Mouse (Mus musculus) urinary bladder, postnatal 25 days (tissue): Measurements from ENCODE around the gene Sdc3.

ENCODE experiments used
- DNase-seq: peaks from one replicate; pipeline ENCODE4 v3.0.0; 2022; ENCODE audit warnings: low spot score

The Sdc3 gene

GRCm38 (mm10) chr4:130828851-130829673 lies 36.7 kb downstream of the Sdc3 start:
- no peak for DNase-seq

GRCm38 (mm10) chr4:130834122-130834521 lies 41.8 kb downstream of the Sdc3 start:
- no peak for DNase-seq

- no peak for DNase-seq
Measured at GRCm38 (mm10) chr4:130835550-130835949, 43.2 kb downstream of the Sdc3 start.

GRCm38 (mm10) chr4:130836281-130837061 lies 44.1 kb downstream of the Sdc3 start:
- DNase-seq = no peak

- no peak for DNase-seq
Measured at GRCm38 (mm10) chr4:130838585-130838984, 46.2 kb downstream of the Sdc3 start.

- no peak for DNase-seq
Measured at GRCm38 (mm10) chr4:130841107-130841840, 48.9 kb downstream of the Sdc3 start.

- DNase-seq = no peak
Measured at GRCm38 (mm10) chr4:130848814-130849213, 56.5 kb downstream of the Sdc3 start.

GRCm38 (mm10) chr4:130857661-130858060 lies 65.3 kb downstream of the Sdc3 start:
- no peak for DNase-seq

- no peak for DNase-seq
Measured at GRCm38 (mm10) chr4:130858880-130859279, 66.5 kb downstream of the Sdc3 start.

- DNase-seq = no peak
Measured at GRCm38 (mm10) chr4:130859467-130859866, 67.1 kb downstream of the Sdc3 start.

- DNase-seq = no peak
Measured at GRCm38 (mm10) chr4:130860902-130861652, 68.7 kb downstream of the Sdc3 start.

- DNase-seq = peak; percentile 63
Measured at GRCm38 (mm10) chr4:130861653-130862208, 69.4 kb downstream of the Sdc3 start.

- no peak for DNase-seq
Measured at GRCm38 (mm10) chr4:130862538-130862937, 70.2 kb downstream of the Sdc3 start.

GRCm38 (mm10) chr4:130865460-130865859 lies 73.1 kb downstream of the Sdc3 start:
- DNase-seq = no peak

GRCm38 (mm10) chr4:130865901-130866371 lies 73.6 kb downstream of the Sdc3 start:
- no peak for DNase-seq

- DNase-seq = no peak
Measured at GRCm38 (mm10) chr4:130867940-130868339, 75.6 kb downstream of the Sdc3 start.

- no peak for DNase-seq
Measured at GRCm38 (mm10) chr4:130868803-130869202, 76.5 kb downstream of the Sdc3 start.

- no peak for DNase-seq
Measured at GRCm38 (mm10) chr4:130872414-130872813, 80.1 kb downstream of the Sdc3 start.

- no peak for DNase-seq
Measured at GRCm38 (mm10) chr4:130873440-130873839, 81.1 kb downstream of the Sdc3 start.

- DNase-seq = peak; percentile 64
Measured at GRCm38 (mm10) chr4:130874601-130875000, 82.3 kb downstream of the Sdc3 start.
